Mouse (Mus musculus) c-Kit-negative CD71-positive TER-119-positive erythroid progenitor cells, embryonic 14.5 days (primary cell): ENCODE measurements around the gene C530008M17Rik.

Source experiments
- DNase-seq: peaks from one replicate; pipeline ENCODE4 v3.0.0-alpha.2; 2013; ENCODE audit warnings: low read depth, low spot score

The C530008M17Rik gene

DNA sequence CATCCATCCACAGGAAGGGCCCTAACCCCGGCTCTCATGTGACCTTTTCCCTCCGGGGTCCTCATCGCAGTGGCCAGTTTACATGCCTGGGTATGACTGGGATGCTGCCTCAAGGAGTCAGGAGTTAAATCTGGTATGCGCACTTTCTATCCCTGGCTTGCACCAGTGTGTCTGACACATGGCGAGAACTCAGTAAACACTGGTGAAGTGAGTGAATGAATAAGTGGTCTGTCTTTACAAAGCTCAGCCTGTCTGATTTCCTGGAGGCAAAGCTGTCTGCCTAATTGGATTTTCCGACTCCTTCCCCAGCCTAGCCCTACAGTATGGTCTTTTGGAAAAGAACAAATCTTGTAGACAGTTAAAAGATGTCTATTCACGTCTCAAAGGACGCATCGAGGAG, 45.8 kb downstream of the C530008M17Rik start:
- DNase-seq = no peak

GRCm38 (mm10) chr5:76702646-76703045, 46.3 kb downstream of the C530008M17Rik start:
- no peak for DNase-seq

- DNase-seq = no peak
Observed at GRCm38 (mm10) chr5:76705307-76706173, 49.2 kb downstream of the C530008M17Rik start.

DNA sequence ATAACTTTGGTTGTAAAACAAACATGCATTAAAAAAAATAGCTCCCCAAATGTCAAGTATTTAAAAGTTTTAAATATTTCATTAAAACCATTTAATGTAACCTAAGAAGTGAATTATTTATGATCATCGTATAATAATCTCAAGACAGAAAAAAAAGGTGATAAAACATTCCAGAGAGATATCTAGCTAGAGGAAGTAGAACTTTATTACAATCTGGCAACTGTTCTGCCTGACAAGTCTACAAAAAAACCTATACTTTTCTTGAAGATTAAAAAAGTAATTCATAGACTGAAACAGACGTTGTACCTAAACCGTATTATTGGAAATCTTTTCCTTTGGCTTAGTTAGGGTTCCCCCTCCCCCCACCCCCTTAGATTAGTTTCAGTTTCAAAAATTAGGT, 50.8 kb downstream of the C530008M17Rik start:
- DNase-seq = no peak

DNA sequence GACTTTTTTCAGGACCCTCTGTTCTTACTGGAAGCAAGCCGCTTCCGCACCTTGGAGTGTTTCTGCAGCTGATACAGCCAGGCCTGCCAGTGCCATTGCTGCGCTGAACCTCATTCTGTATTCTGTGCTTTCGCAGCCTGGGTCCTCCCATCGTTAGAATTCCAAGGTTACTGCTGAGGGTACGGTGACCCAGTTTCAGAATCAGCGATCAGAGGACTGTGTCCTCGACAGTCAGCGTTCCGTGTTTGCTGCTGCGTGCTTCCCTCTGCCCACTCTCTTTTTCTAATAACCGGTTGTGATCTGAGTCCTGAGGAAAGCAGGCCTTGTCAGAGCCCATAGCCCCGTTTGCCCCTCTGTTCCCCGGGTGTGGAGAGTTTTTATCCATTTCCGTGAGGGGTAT, 51.7 kb downstream of the C530008M17Rik start:
- DNase-seq = no peak

DNA sequence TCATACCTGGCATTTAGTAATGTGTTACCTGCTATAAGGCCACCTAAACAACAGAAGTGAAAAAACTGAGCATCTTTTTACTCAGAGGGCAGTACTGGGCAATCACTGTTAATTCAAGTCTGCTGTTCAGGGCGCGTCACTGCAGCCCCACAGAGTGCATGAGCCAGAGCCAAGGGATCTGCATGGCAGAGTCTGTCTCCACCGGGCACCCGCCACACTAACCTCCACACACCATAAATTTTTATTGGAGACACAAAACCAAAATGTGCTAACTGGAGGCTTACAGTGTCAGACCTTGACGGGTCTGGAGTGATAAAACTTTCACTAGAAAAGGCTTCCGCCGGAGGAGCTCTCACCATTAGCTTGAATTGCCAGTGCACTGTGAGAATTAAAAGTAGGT, 57.4 kb downstream of the C530008M17Rik start:
- no peak for DNase-seq

DNA sequence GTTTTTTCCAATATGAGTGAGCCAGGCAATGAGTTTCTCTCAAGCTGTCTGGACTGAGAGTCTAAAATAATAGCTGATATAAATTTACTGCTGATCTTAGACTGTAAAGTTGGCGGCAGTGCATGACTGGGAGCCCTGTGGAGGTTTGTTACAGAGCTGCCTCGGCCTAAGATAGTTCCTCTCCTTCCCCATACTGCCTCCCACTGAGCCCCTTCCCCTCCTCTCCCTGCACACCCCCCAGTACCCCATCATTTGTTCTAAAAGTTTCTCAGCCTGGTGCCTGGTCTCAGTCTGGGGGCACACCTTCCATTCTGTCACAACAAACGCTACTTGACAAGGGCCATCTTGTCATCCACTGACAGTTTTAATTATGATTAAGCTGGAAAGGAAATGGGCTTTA, 63.6 kb downstream of the C530008M17Rik start:
- DNase-seq = no peak

- no peak for DNase-seq
Observed at GRCm38 (mm10) chr5:76724878-76725277, 68.6 kb downstream of the C530008M17Rik start.

DNA sequence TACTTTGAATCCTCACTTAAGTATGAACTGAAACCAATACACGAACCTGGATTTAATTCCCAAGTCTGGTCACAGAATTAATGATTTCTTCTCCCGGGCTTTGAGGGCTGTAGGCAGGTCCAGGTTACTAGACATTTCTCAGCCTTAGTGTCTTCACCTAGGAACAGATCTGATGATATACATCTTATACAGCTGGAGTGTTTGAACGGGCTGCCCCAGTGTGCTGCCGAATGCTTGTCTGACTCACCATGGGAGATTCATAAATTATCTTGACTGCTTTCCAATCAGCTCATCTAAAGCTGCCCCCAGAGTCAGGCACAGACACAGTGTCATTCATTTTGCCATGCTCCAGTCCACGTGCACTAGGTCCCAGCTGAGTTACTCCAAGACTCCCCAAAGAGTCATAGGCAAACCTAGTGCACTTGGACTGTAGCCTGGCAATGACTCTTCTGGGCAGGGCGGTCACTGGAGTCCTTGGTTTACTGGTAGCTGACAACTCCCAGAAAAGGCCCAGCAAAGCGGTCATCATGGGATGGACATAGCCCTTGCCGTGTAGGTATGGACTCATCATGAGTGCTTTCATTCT, 70.3 kb downstream of the C530008M17Rik start:
- DNase-seq = no peak

GRCm38 (mm10) chr5:76733055-76733641, 76.8 kb downstream of the C530008M17Rik start:
- DNase-seq = no peak

DNA sequence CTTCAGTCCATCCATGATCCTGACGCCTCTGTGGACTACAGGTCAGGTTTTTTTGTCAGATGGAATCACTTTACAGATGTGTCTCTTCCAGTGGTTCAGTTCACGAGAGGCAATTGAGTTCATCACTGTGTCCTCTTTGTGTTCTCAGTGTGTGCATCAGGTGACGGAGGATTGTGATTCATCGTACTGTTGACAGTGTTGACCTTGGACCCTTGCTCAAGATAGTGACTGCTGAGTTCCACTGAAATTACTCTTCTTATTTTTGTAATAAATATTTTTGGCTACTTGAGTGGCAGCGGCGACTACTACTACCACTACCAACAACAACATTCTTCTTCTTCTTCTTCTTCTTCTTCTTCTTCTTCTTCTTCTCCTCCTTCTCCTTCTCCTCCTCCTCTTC, 85.2 kb downstream of the C530008M17Rik start:
- no peak for DNase-seq

DNA sequence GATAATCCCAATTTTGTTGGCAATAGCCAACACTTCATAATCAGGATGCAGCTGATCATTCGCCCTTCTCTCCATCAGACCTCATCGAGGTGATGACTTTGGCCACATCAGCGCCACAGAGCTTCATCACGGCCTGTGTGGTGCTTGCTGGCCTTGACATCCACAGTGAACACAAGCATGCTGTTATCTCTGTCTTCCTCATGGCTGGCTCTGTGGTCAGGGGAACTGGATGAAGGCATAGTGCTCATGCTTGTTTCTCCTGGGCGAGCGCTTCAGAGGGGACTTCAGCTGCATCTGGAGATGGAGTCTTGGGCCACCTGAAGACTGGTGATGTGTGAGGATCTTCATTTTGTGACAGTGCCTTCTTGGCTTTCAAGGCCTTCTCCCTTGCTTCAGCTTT, 85.8 kb downstream of the C530008M17Rik start:
- DNase-seq = no peak

GRCm38 (mm10) chr5:76744737-76745209, 88.5 kb downstream of the C530008M17Rik start:
- no peak for DNase-seq

DNA sequence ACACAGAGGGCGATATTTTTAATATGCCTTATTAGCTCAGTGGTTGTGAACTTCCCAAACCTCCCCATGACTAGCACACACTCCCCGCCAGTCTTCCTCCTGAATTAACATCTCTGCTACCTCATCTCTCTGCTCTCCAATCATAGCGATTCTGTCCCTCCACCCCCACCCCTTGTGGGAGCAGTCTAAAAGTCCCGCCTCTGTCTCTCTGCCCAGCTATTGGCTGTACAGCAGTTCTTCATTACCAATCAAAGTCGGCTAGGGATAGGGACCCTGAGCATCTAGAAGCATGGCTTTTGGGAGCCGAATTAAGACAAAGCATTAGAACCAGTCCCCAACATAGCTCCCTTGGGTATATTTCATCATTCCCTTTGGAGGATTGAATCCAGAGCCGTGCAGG, 91.5 kb downstream of the C530008M17Rik start:
- no peak for DNase-seq

DNA sequence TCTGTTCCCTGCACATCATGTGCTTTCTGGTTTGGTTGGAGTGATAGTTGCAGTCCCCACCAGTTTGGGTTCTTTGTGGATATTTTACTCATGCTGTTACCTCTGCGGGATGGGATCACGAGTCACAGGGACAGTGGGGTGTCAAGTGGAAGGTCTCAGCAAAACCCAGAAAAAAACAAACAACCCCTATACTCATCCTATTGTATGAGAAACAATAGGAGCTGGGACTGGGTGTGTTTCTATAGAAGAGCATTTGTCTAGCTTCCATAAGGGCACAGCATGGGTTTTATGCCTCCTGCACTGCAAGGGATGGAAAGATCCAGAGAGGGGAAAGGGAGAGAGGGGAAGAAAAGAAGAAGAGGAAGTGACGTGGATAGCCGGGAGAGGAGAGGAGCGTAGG, 96.0 kb downstream of the C530008M17Rik start:
- DNase-seq = no peak

GRCm38 (mm10) chr5:76760349-76760748, 104.0 kb downstream of the C530008M17Rik start:
- DNase-seq = no peak

GRCm38 (mm10) chr5:76762030-76762698, 105.9 kb downstream of the C530008M17Rik start:
- DNase-seq = no peak

- DNase-seq = no peak
Observed at GRCm38 (mm10) chr5:76763148-76763701, 106.9 kb downstream of the C530008M17Rik start.

DNA sequence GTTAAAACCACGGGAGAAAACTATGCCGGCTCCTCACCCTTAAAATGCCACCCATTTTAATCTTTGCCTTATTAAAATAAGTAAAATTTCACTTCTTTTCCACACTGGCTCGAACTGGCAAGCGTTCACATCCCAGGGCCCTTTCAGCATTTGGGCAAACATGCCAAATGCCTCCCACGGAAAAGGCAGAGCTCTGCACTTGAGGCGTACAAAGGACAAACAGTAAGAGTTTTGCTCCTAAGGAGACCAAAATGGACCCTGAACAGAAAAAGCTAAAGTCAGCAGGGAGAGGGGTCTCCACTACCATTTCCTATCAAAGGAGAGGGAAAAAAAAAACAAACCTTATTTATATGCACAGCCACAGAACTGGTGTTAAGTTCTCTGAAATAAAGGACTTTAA, 107.4 kb downstream of the C530008M17Rik start:
- no peak for DNase-seq

GRCm38 (mm10) chr5:76769014-76769413, 112.7 kb downstream of the C530008M17Rik start:
- no peak for DNase-seq

DNA sequence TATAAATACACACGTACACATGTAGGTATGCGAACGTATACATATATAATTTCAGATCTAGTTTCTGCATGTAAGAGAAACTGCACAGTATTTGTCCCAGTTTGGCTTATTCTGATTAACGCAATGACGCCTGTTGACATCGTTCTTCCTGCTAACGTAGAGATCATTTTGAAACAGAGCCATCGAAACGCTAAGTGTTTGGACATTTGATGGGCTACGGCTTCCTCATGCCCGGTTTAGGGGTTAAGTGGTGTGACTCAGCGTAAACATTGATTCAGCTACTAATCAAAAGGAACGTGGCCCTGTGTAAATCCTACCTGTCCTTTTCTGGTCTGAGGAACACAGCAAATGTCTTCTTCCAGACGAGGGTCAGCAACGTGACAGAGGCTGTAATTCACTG, 113.3 kb downstream of the C530008M17Rik start:
- DNase-seq = no peak

GRCm38 (mm10) chr5:76771371-76771770, 115.1 kb downstream of the C530008M17Rik start:
- DNase-seq = no peak
